Mouse (Mus musculus) spleen, postnatal 14 days (tissue): ENCODE measurements at regions not wholly inside any gene's neighbourhood (a gene's known extent, or its start where the extent isn't known, plus 50 kb on each side); places are given as distances from the start of the nearest gene placed in this dataset.

Experiments used
- DNase-seq, 2 experiments: peaks; one replicate each; pipeline ENCODE4 v3.0.0; 2021 to 2022; ENCODE audit warnings: low spot score in 2 of 2

DNA sequence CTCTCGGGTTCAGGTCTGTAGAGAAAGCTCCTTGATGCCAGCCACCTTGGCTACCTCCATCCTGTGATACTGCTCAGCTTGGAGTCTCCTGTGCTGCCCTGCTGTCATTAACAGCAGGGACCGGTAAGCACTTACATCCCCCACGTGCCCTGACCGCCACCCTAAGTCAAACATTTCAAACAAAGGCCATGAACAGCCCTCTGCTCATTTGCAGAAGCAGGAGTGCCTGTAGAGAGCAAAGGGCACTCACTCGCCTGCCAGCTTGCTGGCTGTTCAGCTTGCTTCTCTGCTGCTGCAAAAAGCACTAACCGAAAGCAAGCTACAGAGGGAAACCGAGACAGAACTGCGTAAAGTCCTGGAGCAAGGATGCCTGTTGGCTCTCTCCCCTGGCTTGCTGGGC is 61.8 kb upstream of the Thy1 start:
- no peak for DNase-seq

DNA sequence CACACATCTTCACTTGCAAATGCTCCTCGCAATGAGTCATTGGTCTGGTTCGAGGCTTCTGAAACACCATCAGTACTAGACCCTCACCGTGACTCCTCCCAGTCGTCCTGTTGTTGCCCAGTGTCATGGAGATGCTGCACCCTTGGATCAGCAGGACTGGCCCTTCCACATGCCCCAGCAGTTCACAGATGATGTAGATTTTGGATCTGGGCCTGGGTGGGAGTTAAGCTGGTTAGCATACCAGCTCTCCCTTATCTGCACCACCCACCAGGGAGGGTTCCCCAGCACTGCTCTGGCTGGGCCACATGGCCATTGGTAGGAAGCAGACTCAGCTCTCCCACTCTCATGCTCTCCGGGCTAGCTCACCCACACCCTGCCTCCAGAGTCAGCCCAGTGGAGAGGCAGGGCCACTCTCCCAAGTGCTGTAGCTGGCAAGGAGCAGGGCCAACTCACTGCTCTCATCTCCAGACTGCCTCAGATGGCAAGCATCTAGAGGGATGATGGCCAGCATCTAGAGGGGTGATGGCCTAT is 60.8 kb upstream of the Thy1 start:
- DNase-seq: no peak

DNA sequence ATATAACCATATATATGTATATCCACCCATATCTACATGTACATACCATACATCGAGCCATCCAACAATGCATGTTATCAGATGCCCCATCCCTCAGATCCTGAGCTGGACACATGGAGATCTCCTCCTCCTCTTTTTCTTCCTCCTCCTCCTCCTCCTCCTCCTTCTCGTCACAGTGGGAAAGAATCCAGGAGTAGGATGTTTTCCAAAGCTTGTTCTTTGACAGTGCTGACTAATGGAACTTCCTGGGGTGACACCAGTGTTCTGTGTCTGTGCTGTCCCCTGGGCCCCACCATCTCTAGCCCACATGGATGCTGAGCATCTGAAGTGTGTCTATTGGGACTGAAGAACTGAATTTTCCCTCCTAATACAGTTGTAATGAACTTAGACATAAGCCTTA is 60.0 kb upstream of the Thy1 start:
- DNase-seq: no peak

DNA sequence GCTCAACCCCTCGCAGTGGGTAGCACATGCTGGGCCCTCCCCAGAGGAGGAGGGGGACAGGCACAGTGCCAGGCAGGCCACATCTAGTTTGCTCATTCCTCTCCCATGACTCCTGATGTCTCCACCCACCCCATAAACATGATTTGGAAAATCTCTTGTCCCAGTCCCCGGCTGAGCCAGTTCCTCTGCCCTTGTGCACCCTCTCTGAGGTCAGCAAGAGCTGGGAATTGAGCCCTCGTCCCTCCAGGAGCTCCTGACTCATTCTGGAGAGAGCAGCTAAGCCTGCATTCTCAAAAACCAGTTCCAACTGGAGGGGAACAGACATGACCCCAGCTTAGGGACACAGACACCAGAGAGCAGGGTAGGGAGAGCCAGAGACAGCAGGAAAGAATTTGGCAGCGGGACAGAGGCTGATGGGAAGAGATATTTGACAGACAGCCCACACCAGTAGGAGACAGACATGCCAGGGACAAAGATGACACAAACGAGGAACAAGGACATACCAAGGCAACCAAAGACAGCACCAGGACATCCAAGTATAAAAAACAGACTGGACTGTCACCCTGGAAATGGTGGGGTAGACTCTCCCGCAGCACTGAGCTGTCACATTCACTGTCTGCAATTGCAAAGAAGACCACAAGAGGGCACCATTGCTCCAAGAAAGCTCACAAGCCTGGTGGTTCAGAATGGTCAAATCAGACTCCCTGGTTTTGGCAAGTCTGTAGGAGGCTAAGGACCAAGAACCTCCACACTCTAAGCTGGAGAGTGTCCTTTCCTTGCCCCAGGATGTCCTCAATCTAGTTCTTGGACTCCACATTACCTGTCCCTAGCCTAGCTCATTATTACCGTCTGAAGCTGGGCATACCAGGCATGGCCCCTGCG is 58.8 kb upstream of the Thy1 start:
- DNase-seq: peak; percentile 43 to 71

DNA sequence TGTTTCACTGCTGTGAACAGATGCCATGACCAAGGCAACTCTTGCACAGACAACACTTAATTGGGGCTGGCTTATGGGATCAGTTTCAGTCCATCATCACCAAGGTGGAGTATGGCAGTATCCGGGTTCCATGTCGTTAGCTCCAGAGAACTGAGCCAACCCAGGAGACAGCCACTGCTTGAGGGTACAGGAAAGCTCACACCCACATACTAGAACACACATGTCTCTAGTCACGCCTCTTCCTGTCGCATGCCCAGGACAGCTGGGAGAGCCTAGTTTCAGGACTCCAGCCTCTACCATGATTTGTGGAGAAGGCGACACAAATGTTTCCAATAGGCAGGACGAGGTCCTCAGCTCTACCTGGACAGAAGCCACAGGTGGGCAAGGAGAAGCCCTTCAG is 55.2 kb upstream of the Thy1 start:
- DNase-seq: no peak

DNA sequence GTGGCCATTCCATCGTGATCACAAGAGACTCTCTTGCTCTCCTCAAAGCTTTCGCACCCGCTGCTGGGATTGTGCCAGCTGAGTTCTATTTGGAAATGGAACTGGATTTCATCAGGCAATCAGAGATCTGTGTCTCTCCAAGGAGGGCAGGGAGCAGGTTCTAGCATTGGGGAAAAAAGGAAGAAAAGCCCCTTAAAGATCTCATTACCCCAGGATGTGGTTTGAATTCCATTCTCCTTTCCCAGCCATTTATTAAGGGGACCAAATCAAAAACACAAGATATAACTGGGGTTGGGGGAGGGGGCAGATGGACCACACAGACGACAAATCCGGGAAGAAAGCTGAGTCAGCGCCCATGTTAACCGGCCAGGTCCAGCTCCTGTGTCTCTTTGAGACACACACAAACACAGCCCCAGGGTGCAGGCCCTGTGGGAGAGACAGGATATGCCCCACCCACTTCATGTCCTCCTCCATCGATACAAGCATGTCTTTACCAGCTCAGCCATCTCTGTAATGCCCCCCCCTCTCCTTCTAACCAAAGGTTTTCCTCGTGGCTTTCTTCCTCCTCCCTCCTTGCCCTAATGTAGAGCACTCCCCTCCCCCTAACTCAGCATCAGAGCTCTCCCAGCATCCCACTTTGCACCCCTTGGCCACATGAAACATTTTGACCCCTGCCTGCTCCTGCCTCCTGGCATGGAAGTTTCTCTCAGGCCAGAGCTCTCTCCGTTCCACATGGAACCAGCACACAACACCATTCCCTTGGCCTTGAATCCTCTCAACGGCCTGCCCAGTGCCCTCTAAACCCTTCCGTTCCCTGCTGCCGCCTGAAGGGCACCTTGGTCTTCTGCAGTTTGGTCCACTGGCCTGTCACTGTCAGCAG is 54.0 kb upstream of the Thy1 start:
- DNase-seq: no peak

DNA sequence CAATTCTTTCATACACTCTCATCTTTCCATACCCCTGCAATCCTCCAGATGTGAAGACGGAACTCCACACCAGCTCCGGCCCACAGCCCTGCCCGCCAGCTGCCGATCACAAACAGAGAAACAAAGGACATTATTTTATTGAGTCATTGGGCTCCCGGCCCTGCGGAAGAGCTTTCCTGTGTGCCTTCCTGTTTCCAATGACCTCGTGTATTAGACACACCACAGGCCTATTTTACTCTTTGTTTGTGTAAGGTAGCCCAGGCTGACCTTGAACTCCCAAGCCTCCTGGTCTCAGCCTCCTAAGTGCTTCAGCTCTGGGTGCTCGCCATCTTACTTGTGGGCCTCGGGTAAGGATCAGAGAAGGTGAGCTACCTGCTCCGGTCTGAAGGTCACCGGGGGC is 53.1 kb upstream of the Thy1 start:
- DNase-seq: no peak

DNA sequence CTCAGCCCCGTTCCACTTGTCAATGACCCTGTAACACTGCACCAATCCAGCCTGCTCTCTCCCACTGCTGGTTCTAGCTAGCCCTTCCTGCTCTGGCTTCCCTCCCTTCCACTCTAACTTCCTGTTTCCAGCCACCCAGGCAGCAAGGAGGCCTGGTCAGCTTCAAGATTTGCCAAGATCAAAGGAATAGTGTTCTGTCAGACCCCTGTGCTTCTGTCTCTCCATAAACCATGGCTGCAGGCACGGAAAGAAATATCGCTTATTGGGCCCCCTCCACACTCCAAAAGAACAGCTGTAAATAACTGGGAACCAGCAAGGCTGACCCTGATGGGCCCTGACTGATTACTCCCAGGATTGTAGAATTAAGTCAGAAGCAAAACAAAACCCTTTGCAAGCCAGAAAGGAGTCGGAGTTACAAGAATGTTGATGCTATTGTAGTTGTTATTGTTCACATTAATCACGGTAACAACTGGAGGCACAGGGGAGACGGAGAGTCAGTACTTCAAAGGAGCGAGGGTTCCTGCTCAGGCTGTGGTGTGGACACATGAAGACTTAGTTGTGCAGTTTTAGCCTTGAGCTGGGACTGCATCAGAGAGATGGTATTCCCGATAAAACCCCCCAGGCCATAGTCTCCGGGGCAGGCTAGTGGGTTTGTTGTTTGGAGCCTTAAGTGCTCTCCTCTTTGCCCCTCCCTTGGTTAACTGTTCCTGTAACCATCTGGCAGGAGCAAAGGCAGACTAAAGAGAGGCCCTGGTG is 49.8 kb upstream of the Thy1 start:
- DNase-seq: no peak
